Mouse (Mus musculus): ENCODE results near the gene Selenos. TPM values are rescaled to one million over a fixed set of nuclear protein-coding genes. Genes with fewer than 3 reads are reported as not detected.

Gene Selenos
- polyA plus RNA-seq, 1 experiment = 86.9 TPM

GRCm38 (mm10) chr7:66084546-66084945 lies 5.1 kb downstream of the Selenos start:
- DNase-seq (ENCODE audit: low spot score) = no peak

- DNase-seq (ENCODE audit: low spot score) = no peak
Observed at GRCm38 (mm10) chr7:66087652-66088051, 8.2 kb downstream of the Selenos start.

- DNase-seq (ENCODE audit: low spot score) = no peak
Observed at GRCm38 (mm10) chr7:66088077-66088476, 8.6 kb downstream of the Selenos start.

- no peak for DNase-seq (ENCODE audit: low spot score)
Observed at GRCm38 (mm10) chr7:66090676-66091190, 11.3 kb downstream of the Selenos start.

GRCm38 (mm10) chr7:66091553-66091952 lies 12.1 kb downstream of the Selenos start:
- no peak for DNase-seq (ENCODE audit: low spot score)

- no peak for DNase-seq (ENCODE audit: low spot score)
Observed at GRCm38 (mm10) chr7:66092656-66093055, 13.2 kb downstream of the Selenos start.

GRCm38 (mm10) chr7:66094141-66094540 lies 14.7 kb downstream of the Selenos start:
- DNase-seq (ENCODE audit: low spot score) = no peak

GRCm38 (mm10) chr7:66098803-66099202 lies 19.4 kb downstream of the Selenos start:
- DNase-seq (ENCODE audit: low spot score) = no peak

GRCm38 (mm10) chr7:66101866-66102265 lies 22.4 kb downstream of the Selenos start:
- no peak for DNase-seq (ENCODE audit: low spot score)

GRCm38 (mm10) chr7:66104531-66104930 lies 25.1 kb downstream of the Selenos start:
- no peak for DNase-seq (ENCODE audit: low spot score)

GRCm38 (mm10) chr7:66105771-66106170 lies 26.3 kb downstream of the Selenos start:
- DNase-seq (ENCODE audit: low spot score) = no peak

GRCm38 (mm10) chr7:66106581-66107056 lies 27.2 kb downstream of the Selenos start:
- DNase-seq (ENCODE audit: low spot score) = no peak

- DNase-seq (ENCODE audit: low spot score) = no peak
Observed at GRCm38 (mm10) chr7:66107206-66107605, 27.8 kb downstream of the Selenos start.

GRCm38 (mm10) chr7:66107930-66108329 lies 28.5 kb downstream of the Selenos start:
- DNase-seq (ENCODE audit: low spot score) = no peak

GRCm38 (mm10) chr7:66108961-66109854 lies 29.8 kb downstream of the Selenos start, which contains the start of gene Chsy1:
TSS of gene Chsy1 (plus strand) at chr7:66109515.
- peak; percentile 91 for DNase-seq (ENCODE audit: low spot score)

- peak; percentile 43 for DNase-seq (ENCODE audit: low spot score)
Observed at GRCm38 (mm10) chr7:66109855-66110635, 30.6 kb downstream of the Selenos start.

- no peak for DNase-seq (ENCODE audit: low spot score)
Observed at GRCm38 (mm10) chr7:66110636-66111112, 31.2 kb downstream of the Selenos start.

GRCm38 (mm10) chr7:66111211-66111610 lies 31.8 kb downstream of the Selenos start:
- DNase-seq (ENCODE audit: low spot score) = no peak

GRCm38 (mm10) chr7:66113561-66113960 lies 34.1 kb downstream of the Selenos start:
- DNase-seq (ENCODE audit: low spot score) = no peak

- no peak for DNase-seq (ENCODE audit: low spot score)
Observed at GRCm38 (mm10) chr7:66115821-66116343, 36.4 kb downstream of the Selenos start.

- DNase-seq (ENCODE audit: low spot score) = no peak
Observed at GRCm38 (mm10) chr7:66116906-66117482, 37.5 kb downstream of the Selenos start.
